Mouse (Mus musculus) left cerebral cortex, postnatal 14 days (tissue): ENCODE measurements at regions not wholly inside any gene's neighbourhood (a gene's known extent, or its start where the extent isn't known, plus 50 kb on each side); places are given as distances from the start of the nearest gene placed in this dataset.

Experiments
- DNase-seq, 2 experiments: peaks; one replicate each; pipeline ENCODE4 v3.0.0; 2021 to 2022; ENCODE audit warnings: low spot score in 2 of 2, mixed read lengths in 1 of 2
- intact Hi-C: fragments of 180-260 bp; cut with DNase I; formaldehyde crosslinking; loops from one replicate; pipeline ENCODE4 v1.15.1; 2025

DNA sequence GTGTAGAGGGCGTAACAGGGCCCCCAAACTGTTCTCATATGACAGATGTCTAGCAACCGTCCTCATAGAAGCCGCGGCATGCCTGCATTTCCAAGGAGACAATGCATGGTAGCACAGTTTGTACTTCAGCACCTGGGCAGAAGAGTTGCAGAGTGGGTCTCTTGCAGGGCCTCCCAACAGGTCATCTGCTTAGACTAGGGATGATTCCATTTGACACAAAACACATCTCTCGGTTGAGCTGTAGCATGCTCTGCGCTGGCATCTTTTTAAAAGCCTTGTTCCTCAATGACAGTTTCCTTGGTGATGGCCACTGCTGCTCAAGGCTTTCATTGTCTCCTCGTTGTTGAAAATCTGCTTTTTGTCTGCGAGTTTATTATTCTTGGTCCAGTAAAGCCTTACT is 546.1 kb downstream of the Ttll7 start:
- DNase-seq = no peak
- intact Hi-C loops = no loop called here

DNA sequence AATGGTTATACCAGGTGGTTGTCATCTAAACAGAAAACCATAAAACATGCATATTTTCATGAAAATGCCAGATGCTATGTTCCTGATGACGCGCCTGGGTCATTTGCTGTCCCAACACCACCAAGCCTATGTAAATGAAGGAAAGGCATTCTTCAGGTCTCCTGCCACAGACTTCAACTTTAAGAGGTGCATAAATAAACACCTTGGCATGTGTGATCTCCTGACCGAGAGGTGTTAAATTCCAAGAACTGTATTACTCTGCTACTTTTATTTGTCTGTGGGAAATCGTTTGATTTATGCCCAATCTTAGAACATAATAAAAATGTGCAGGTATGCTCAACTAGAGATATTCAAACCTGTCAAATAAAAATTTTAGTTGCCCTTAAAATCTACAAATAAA is 560.1 kb downstream of the Ttll7 start:
- intact Hi-C loops = no loop called here
- DNase-seq = no peak

GRCm38 (mm10) chr3:147416926-147417325 is 564.8 kb downstream of the Ttll7 start:
- DNase-seq = no peak
- intact Hi-C loops = no loop called here

- DNase-seq = peak in 1 of 2 experiments; percentile 22
- intact Hi-C loops = no loop called here
Observed at GRCm38 (mm10) chr3:147419129-147419528, 567.0 kb downstream of the Ttll7 start.

- no peak for DNase-seq
- intact Hi-C loops = no loop called here
Observed at GRCm38 (mm10) chr3:147422196-147422595, 570.0 kb downstream of the Ttll7 start.

GRCm38 (mm10) chr3:147423895-147424575 is 571.9 kb downstream of the Ttll7 start:
- no peak for DNase-seq
- intact Hi-C loops = no loop called here

- intact Hi-C loops = no loop called here
- no peak for DNase-seq
Observed at GRCm38 (mm10) chr3:147428837-147429236, 576.7 kb downstream of the Ttll7 start.

DNA sequence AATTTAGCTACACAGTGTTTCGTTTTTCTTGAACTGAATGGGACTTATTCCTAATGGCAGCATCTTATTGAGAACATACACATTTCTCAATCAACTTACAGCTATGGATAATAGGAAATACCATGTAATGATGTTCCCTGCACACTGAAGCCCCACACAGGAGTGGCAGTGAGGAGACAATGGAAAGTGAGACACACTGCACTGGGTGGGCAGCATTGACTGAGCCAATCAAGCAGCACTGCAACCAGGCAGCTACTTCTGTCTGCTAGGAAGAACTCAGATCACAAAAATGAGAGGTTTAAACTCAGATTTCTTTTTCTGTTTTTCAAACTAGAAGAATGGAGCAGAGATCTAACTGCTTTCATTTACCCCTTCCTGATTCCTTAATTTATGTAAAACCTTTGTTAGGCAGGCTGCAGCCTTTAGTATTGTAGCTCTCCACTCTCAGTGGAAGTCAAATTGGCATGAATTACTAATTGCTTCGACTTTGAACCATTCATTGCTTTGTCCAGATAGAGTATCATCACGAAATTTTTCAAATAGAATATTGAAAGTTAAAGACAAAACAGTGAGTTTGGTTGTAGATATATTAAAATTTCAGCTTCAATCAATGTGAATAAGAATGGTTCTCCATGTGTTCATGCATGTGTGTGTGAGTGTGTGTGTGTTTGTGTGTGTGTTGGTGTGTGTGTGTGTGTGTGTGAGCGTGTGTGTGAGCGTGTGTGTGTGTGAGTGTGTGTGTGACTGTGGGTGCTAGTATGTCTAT is 590.9 kb downstream of the Ttll7 start:
- no peak for DNase-seq
- intact Hi-C loops = no loop called here

DNA sequence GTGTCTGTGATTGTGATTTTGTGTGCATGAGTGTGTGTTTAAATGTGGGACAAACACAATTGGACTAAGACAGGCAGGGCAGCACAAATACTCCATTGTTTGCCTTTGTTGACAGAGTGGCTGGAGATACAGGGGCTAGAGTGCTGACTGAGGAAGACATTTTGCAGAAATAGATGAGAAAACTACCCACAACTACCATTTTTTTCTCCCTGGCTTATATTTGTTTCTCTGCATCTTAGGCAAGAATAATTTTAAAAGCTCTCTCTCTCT is 591.5 kb downstream of the Ttll7 start:
- DNase-seq = no peak
- intact Hi-C loops = no loop called here

GRCm38 (mm10) chr3:147444005-147444763 is 592.0 kb downstream of the Ttll7 start:
- intact Hi-C loops = no loop called here

DNA sequence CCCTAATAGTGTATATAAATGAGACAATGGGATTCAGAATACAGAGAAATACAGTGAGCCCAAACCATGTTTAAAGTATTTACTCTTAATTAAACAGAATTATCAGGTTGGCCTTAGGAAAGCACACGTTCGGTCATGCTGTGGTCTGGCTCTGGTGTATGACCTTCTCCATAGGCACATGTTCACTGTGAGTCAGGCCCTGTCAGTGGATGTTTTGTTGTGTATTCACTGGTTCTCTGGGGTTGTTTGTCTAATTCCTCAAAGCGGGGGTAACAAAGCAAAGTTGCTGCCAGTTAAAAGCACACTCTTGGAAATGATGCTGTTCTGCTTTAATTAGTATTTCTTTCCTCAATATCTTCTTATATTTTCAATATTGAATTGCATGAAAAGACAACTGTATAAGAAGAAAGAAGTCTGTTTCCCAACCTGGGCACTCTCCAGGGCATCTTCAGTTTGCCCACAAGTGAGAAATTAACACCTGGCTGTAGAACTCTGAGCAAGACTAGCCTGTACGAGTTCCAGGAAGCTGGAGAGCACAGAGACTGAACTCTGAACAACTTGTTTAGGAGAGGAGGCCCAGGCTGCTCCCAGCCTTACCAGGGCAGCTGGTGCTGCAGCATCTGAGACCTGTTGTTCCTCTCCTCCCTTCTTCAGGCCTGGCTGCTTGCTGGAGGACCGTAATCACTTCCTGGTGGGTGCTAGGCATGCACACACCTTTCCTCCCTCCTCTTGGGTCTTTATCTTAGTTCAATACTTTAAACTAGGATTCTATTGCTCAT is 593.1 kb downstream of the Ttll7 start:
- DNase-seq = no peak
- intact Hi-C loops = no loop called here

More at GRCm38 (mm10) chr3:147444005-147444763, 592.0 kb downstream of the Ttll7 start:
- no peak for DNase-seq

GRCm38 (mm10) chr3:147445884-147446283 is 593.7 kb downstream of the Ttll7 start:
- intact Hi-C loops = no loop called here
- no peak for DNase-seq

- intact Hi-C loops = no loop called here
- DNase-seq = no peak
Observed at GRCm38 (mm10) chr3:147452176-147452575, 600.0 kb downstream of the Ttll7 start.

GRCm38 (mm10) chr3:147455383-147455782 is 603.2 kb downstream of the Ttll7 start:
- intact Hi-C loops = no loop called here
- DNase-seq = no peak

- intact Hi-C loops = no loop called here
Observed at GRCm38 (mm10) chr3:147456294-147456693, 604.1 kb downstream of the Ttll7 start.

GRCm38 (mm10) chr3:147458115-147458514 is 605.9 kb downstream of the Ttll7 start:
- intact Hi-C loops = no loop called here
- no peak for DNase-seq

More at GRCm38 (mm10) chr3:147456294-147456693, 604.1 kb downstream of the Ttll7 start:
- no peak for DNase-seq

DNA sequence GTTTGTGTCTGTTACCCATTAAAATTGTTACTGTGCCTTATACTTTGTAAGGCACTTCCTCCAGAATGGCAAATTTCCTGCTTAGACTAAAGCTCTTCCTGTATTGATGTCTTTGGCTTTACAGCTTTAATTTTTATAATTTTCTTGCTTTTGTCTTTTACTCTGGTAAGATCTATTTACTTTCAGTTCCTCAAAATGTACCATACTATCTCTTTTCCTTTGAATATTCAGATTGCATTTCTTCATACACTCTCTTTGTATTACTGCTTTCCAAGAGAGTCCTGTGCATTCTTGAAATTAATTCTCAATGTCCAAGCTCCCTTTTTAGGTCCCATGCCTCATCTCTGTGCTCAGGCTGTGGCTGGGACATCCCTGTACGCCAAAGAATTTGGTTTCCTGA is 627.7 kb downstream of the Ttll7 start:
- intact Hi-C loops = no loop called here
- no peak for DNase-seq
